Mouse (Mus musculus) stomach, postnatal 0 days (tissue): ENCODE results near the gene March7.

Experiments used
- CTCF ChIP-seq: IDR thresholded peaks from 2 replicates; pipeline ENCODE4 v1.5.1; 2016; ENCODE audit warnings: antibody characterized with exemption, low read depth, mild to moderate bottlenecking, moderate library complexity
- EP300 ChIP-seq: optimal IDR thresholded peaks from 2 replicates; pipeline ENCODE3; 2016; ENCODE audit warnings: antibody characterized with exemption

DNA sequence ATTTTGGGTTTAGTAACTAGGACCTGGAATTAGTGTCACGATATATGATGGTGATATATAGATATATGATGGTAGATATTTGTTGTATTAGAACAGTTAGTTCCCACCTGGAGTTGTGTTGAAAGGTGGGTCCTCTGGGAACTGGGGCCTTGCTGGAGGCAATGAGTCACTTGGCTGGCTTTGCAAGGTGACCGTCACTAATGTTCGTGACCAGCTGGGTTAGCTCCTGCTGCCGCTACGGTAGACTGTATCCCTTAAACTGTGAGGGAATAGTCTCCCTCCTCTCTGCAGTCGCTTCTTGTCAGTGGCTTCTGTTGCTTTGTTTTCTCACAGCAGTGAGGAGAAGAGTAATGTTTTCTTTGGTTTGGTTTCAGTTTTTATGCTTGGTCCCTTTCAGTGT lies 11.5 kb downstream of the March7 start:
- TF ChIP-seq CTCF (no peak), EP300 (no peak)
